Mouse (Mus musculus) gastrocnemius, postnatal 10 days (tissue): ENCODE results near the gene Gmfb. TPM values are rescaled to one million over a fixed set of nuclear protein-coding genes. Genes with fewer than 3 reads are reported as not detected.
"Not testable (repeated sequence)": the region's sequence is repeated elsewhere in the genome, so short reads cannot be mapped to it uniquely, and the experiment has no call there.

Experiments
- DNase-seq: peaks from one replicate; pipeline ENCODE4 v3.0.0; 2021; ENCODE audit warnings: mixed read lengths
- long read RNA-seq, 2 experiments: library from polyadenylated mRNA; stranded (forward); transcript quantifications; one replicate each; pipeline ENCODE4 v2.0.0; 2021
- total RNA-seq, 2 experiments: library from RNA; stranded (reverse); gene quantifications; 2 replicates each; pipeline ENCODE4 v1.2.3; 2021

Gene Gmfb
- total RNA-seq, result 10 to 100 TPM; 34.2 to 37.8 TPM
- long read RNA-seq, experiment 1, full-length matches to known transcripts, result 32 of 39 reads
- long read RNA-seq, experiment 1, partial matches to known transcripts, result 2 of 39 reads
- long read RNA-seq, experiment 1, other reads (novel, unspliced or antisense), result 5 of 39 reads
- long read RNA-seq, experiment 2, full-length matches to known transcripts, result 32 of 34 reads
- long read RNA-seq, experiment 2, partial matches to known transcripts, result 0 of 34 reads
- long read RNA-seq, experiment 2, other reads (novel, unspliced or antisense), result 2 of 34 reads

GRCm38 (mm10) chr14:46821873-46822716 is at the start of gene Gmfb:
Gmfb (minus strand) TSS chr14:46822242.
- DNase-seq, result peak; percentile 95

DNA sequence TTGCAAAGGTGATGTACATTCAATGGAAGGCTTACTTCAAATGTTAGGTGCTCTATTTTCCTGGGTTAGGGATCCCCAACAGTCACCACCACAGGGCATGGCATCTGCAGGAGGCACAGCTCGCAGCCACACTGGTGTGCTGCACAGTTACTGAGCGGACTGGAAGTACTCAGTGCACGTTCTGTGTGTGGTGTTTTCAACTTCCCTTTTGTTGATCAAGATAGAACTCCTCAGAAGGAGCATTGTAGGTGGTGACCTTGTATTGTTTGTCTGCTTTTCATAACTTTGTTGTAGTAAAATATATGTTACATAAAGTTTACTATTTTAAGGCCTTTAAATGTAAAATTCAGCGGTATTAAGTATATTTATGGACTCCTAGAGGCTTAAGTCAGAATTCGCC is 40.9 kb upstream of the Gmfb start:
- DNase-seq, result no peak

- peak; percentile 23 for DNase-seq
Measured at GRCm38 (mm10) chr14:46853677-46854076, 31.6 kb upstream of the Gmfb start.

DNA sequence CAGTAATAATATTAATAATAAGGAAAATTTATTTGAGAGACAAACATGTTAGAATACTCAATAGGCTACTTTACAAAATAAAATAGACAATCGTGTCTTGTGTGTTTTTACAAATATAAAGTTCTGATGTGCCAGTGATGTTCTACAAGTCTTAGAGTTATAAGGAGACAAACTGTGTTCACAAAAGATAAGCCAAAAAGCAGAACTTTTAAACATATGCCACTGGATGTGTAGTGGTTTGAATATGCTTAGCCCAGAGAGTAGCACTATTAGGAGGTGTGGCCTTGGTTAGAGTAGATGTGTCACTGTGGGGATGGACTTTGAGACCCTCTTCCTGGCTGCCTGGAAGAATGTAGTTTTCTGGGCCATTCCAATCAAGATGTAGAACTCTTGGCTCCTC is 27.7 kb upstream of the Gmfb start:
- DNase-seq, result no peak

- DNase-seq, result no peak
Measured at GRCm38 (mm10) chr14:46848736-46849135, 26.7 kb upstream of the Gmfb start.

DNA sequence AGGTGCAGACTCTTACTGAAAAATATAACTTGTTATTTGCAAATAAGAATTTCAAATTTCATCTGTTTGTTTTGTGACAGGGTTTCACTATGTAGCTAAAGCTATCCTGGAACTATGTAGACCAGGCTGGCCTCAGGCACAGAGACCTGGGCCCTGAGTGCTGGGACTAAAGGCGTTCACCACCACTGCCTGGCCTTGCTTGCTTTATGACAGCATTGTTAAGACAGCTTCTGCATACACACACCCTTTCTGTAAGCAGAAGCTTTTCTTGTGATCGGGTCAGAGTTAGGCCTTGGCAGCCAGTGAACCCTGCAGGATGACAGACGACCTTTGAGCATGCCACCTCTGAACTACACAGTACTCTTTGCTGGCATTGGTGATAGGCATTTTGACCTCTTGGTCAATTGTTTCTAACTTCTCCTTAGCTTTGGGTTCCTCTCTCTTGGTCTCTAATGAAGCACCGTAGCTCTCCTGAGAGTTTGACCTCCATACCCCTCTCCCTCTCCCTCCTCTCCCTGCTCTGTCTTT is 26.1 kb upstream of the Gmfb start:
- no peak for DNase-seq

GRCm38 (mm10) chr14:46845706-46846105 is 23.7 kb upstream of the Gmfb start:
- DNase-seq, result no peak

- DNase-seq, result no peak
Measured at GRCm38 (mm10) chr14:46839326-46839725, 17.3 kb upstream of the Gmfb start.

DNA sequence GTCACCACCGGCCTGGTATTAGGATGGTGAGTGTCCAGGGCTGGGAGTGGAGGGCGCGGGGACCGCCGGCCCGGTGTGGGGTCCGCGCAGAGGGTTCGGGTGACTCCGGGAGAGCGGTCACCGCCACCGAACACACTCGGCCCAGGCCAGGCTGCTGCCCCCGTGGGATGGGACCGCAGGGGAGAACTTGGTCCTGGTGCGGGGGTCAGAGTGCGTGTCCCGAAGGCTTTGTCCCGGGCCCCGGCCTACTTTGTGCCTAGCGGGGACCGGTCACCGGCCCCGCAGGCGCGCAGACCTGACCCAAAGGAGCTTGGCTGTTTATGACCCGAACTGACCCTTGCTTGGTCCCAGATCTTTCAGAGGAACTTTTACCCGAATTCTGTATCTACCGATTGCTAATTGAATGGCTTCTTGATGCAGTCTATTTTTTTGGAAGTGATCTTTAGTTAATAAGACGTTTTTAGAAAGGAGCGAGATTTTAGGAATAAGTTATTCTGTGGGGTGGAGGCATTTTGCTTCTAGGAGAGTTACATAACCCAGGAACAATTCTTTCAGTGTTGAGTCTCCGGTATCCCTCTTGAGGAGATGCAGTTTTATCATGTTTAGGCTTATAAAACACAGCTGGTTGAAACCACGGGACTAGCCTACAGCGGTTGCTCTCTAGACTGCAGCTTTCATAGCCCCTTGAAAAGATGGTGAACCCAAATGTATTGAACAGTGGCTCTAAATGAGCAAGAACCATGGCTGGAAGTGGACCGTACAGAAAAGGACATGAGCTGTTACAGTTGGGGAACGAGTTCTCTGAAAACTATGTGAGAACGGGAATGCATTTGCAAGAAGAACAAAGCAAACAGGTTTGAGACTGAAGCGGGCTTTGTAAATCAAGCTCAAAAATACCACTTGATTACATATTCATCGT is 10.6 kb upstream of the Gmfb start:
- peak; percentile 56 for DNase-seq

GRCm38 (mm10) chr14:46831837-46832333 is 9.8 kb upstream of the Gmfb start, which contains the start of gene Cgrrf1:
Cgrrf1 (plus strand) TSS chr14:46832125.
- DNase-seq, result peak; percentile 93

- DNase-seq, result no peak
Measured at GRCm38 (mm10) chr14:46831295-46831694, 9.3 kb upstream of the Gmfb start.

GRCm38 (mm10) chr14:46827430-46827829 is 5.4 kb upstream of the Gmfb start:
- DNase-seq, result no peak

- DNase-seq, result no peak
Measured at GRCm38 (mm10) chr14:46823996-46824395, 2.0 kb upstream of the Gmfb start.

GRCm38 (mm10) chr14:46821271-46821872 is 670 bp downstream of the Gmfb start:
- DNase-seq, result no peak

- not testable (repeated sequence) for DNase-seq
Measured at GRCm38 (mm10) chr14:46819961-46820360, 2.1 kb downstream of the Gmfb start.

GRCm38 (mm10) chr14:46818743-46819142 is 3.3 kb downstream of the Gmfb start:
- DNase-seq, result no peak

GRCm38 (mm10) chr14:46816916-46817622 is 5.0 kb downstream of the Gmfb start:
- DNase-seq, result no peak

- DNase-seq, result no peak
Measured at GRCm38 (mm10) chr14:46815640-46816039, 6.4 kb downstream of the Gmfb start.

DNA sequence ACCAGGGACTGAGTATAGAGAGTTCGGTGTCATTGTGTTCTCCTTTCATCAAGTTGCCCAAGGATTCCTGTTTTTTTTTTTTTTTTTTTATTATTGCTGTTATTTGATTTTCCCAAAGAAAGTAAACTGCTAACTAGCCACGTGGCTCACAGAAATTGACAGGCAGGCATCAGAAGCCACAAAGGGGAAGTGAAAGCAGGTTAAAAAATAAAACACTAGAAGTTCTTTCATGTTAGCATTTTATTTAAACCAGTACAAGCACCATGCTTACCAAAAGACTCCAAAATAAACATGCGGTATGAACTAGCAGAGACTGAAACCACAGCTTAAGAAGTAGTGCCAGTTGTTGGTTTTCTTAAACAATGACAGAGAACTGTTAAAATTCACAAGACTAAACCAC is 14.1 kb downstream of the Gmfb start:
- no peak for DNase-seq

GRCm38 (mm10) chr14:46806186-46806585 is 15.9 kb downstream of the Gmfb start:
- DNase-seq, result no peak

DNA sequence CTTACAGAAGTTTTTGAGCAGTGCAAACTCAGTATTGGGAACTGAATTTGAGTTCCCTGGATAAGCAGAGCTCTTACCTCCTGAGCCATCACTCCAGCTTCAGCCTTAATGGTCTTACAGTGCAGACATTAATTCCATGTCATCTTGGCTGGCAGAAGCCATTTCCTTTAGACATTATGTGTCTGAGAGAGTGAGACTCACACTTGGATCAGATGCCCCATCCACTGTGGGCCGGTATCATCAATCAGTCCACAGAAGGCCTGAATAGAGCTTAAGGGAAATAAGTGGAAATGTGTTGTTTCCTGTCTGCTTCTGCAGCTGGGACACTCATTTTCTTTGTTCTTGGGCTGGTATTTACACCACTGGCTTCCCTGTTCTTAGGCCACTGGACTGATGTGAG is 18.3 kb downstream of the Gmfb start:
- DNase-seq, result no peak
